Mouse (Mus musculus) lung, adult 2 months (tissue): ENCODE measurements around the gene Slc35b2.

Experiments used
- CTCF ChIP-seq: fragments of 200-500 bp; IDR thresholded peaks from 2 replicates; pipeline ENCODE4 v1.5.1; 2011; ENCODE audit warnings: mild to moderate bottlenecking, low read length, control low read depth; ENCODE audit not compliant: insufficient read depth
- POLR2A ChIP-seq: fragments of 200-500 bp; IDR thresholded peaks from 2 replicates; pipeline ENCODE4 v1.6.1; 2011; ENCODE audit warnings: low read depth, mild to moderate bottlenecking, control low read depth, low read length, borderline replicate concordance; ENCODE audit errors: extremely low read depth

DNA sequence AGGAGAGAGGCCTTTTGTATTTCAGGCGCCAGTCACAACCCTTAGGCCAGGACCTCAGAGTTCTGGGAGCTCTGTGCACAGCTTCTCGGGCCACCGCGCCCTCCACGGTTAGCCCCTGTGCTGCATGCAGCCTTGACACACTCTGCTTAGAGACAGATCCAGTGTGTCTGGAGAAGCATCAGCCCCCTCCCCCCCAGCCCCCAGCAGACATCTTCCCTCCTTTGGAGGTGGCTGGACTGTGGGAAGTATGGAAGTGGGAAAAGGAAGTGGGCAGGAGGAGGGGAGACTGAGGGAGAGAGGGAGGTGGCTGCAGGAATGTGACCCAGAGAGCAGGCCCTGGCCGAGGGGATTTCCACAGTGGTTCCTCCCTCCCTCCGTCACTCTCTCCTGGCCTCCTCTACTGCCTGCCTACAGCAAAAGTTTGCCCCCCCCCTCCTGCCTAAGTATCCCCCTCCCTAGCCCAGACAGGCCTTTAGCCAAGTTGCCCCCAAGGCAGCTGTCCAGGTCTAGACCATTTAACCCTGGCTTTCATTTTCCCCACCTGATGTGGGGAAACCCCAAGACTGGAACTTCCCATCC lies 6.3 kb upstream of the Slc35b2 start:
- no peak for TF ChIP-seq POLR2A
- no peak for TF ChIP-seq CTCF
